Mouse (Mus musculus) layer of hippocampus, adult 18-20 months (tissue): Measurements from ENCODE around the gene Lce1h. TPM values are rescaled to one million over a fixed set of nuclear protein-coding genes. Genes with fewer than 3 reads are reported as not detected.

Source experiments
- DNase-seq, 2 experiments: peaks; one replicate each; pipeline ENCODE4 v3.0.0; 2022; ENCODE audit warnings: low spot score in 2 of 2
- long read RNA-seq: library from polyadenylated mRNA; stranded (forward); transcript quantifications from one replicate; pipeline ENCODE4 v2.0.0, GENCODE M21; 2021
- total RNA-seq, 2 experiments: library from RNA; stranded (reverse); gene quantifications; 2 replicates each; pipeline ENCODE4 v1.2.3; 2021

The Lce1h gene
- total RNA-seq = not detected
- long read RNA-seq = 0 reads

GRCm38 (mm10) chr3:92764965-92765364 is at the start of gene Lce1h:
Gene Lce1h, minus strand, starts transcription at chr3:92765065.
- DNase-seq = no peak

DNA sequence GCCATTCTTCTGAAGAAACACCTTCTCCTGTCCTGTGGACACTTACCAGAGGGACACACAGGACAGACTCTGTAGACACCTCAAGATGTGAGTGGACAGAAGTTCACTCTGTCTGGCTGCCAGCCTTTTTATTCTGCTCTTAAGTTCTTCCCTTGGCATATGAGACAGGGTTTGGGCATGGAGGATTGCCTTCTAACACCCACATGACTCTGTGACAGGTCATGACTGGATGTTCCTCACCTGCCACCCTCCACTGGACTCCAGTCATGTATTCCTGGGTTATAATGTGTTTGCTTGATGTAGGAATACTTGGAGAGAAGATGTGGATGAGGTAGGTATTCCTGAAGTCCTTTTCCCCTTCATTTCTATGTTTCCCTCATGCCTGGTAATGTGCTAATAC is 42.9 kb upstream of the Lce1h start, which contains the start of gene Lce1k:
TSS of gene Lce1k (minus strand) at position 101 of the 400 bp plus-strand sequence.
- no peak for DNase-seq

DNA sequence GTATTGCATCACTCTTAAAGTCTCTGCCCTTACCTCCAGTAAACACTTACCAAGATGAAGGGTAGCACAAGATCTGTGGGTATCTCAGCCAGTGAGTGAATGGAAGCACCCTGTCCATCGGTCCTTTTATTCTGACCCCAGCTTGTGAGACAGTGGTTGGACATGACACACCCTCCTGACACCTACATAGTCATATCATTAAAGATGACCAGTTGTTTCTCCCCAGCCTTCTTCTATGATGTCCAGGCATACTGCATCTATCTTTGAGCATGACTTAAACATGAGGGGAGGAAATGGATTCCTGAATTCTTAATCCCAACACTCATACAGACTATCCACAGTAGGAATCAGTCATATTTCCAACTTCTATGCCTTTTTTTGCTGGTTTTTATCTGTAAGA is 25.5 kb upstream of the Lce1h start, which contains the start of gene Lce1j:
TSS of gene Lce1j (minus strand) at position 101 of the 400 bp plus-strand sequence.
- no peak for DNase-seq

DNA sequence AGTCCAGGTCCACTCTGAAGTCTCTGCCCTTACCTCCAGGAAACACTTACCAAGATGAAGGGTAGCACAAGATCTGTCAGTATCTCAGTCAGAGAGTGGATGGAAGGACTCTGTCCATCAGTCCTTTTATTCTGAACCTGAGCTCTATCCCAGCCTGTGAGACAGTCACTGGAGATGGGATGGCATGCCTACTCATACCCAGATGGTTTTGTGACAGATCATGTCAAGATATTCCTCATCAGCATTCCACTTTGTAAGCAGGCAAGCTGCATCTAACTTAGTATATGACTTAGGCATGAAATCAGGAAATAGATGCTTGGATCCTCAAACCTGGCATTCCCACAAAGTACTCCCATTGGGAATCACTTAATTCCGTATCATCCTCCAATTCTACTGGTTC is 13.9 kb upstream of the Lce1h start, which contains the start of gene Lce1i:
TSS of gene Lce1i (minus strand) at position 101 of the 400 bp plus-strand sequence.
- DNase-seq = no peak

DNA sequence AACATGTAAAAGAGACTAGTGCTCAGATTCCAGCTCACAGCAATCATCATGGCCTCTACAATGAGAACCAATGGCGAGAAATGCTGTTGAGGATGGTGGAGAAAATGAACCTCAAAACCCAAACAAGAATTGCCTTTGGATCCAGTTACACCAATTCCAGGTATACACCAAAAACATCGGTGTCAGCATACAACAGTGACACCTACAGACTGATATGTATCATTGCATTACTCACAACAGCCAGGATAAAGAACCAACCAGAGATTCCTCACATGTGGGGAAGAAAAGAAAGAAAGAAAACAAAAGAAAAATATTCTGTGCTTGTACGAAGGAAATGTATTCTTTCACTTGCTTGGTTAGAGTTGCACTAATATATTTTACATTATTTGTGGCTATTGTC is 6.7 kb upstream of the Lce1h start:
- no peak for DNase-seq

- DNase-seq = no peak
These were observed 11.7 kb downstream of the Lce1h start for GRCm38 (mm10) chr3:92753197-92753596.

- no peak for DNase-seq
These were observed 12.6 kb downstream of the Lce1h start, which contains the start of gene Lce1g for GRCm38 (mm10) chr3:92752238-92752637. Gene Lce1g, minus strand, starts transcription at chr3:92752338.

- no peak for DNase-seq
These were observed 25.9 kb downstream of the Lce1h start, which contains the start of gene Gm38119 for GRCm38 (mm10) chr3:92738996-92739395. Gene Gm38119, minus strand, starts transcription at chr3:92739096.

GRCm38 (mm10) chr3:92722631-92723030 is 42.2 kb downstream of the Lce1h start:
- DNase-seq = no peak

- no peak for DNase-seq
These were observed 44.6 kb downstream of the Lce1h start, which contains the start of gene Lce1f for GRCm38 (mm10) chr3:92720250-92720649. Gene Lce1f, minus strand, starts transcription at chr3:92720350.

GRCm38 (mm10) chr3:92715122-92715521 is 49.7 kb downstream of the Lce1h start:
- no peak for DNase-seq

Other genes starting within 250 kb of the Lce1h start
- gene 2310046K23Rik, start 230.6 kb downstream of the Lce1h start, total RNA-seq = not detected
- gene Ivl, start 191.3 kb downstream of the Lce1h start, total RNA-seq = not detected
- gene Smcp, start 176.1 kb downstream of the Lce1h start, total RNA-seq = not detected
- not detected for gene 2210017I01Rik, start 157.6 kb downstream of the Lce1h start, total RNA-seq
- gene Lce6a, start 143.4 kb downstream of the Lce1h start, total RNA-seq = not detected
- gene Lce1a1, start 116.8 kb downstream of the Lce1h start, total RNA-seq = not detected
- not detected for gene Lce1b, start 108.1 kb downstream of the Lce1h start, total RNA-seq
- gene Lce1a2, start 94.8 kb downstream of the Lce1h start, total RNA-seq = not detected
- not detected for gene Lce1c, start 85.8 kb downstream of the Lce1h start, total RNA-seq
- gene Lce1d, start 77.9 kb downstream of the Lce1h start, total RNA-seq = not detected
- not detected for gene Lce1e, start 56.0 kb downstream of the Lce1h start, total RNA-seq
- gene Lce1f, start 44.7 kb downstream of the Lce1h start, total RNA-seq = not detected
- not detected for gene Gm38119, start 26.0 kb downstream of the Lce1h start, total RNA-seq
- gene Lce1g, start 12.7 kb downstream of the Lce1h start, total RNA-seq = not detected
- not detected for gene Lce1i, start 13.8 kb upstream of the Lce1h start, total RNA-seq
- not detected for gene Lce1j, start 25.4 kb upstream of the Lce1h start, total RNA-seq
- not detected for gene Lce1k, start 42.8 kb upstream of the Lce1h start, total RNA-seq
- not detected for gene Kprp, start 62.2 kb upstream of the Lce1h start, total RNA-seq
- gene Lce1l, start 86.2 kb upstream of the Lce1h start, total RNA-seq = not detected
- not detected for gene 2310050C09Rik, start 105.2 kb upstream of the Lce1h start, total RNA-seq
- gene Lce3a, start 161.2 kb upstream of the Lce1h start, total RNA-seq = not detected
- not detected for gene Lce3b, start 167.9 kb upstream of the Lce1h start, total RNA-seq
- gene Lce3c, start 179.4 kb upstream of the Lce1h start, total RNA-seq = not detected
- not detected for gene Lce3d, start 192.3 kb upstream of the Lce1h start, total RNA-seq
- not detected for gene Lce3e, start 202.0 kb upstream of the Lce1h start, total RNA-seq
- not detected for gene Lce3f, start 227.2 kb upstream of the Lce1h start, total RNA-seq